Mouse (Mus musculus) ES-Bruce4 (cell line): ENCODE measurements around the gene Fads2. TPM values are rescaled to one million over a fixed set of nuclear protein-coding genes. Genes with fewer than 3 reads are reported as not detected.

Source experiments
- H3K27ac ChIP-seq: 2 replicates; pipeline ENCODE4 v1.5.1; 2012; ENCODE audit warnings: low read length, inconsistent platforms; ENCODE audit not compliant: insufficient read depth
- H3K27me3 ChIP-seq: 2 replicates; pipeline ENCODE4 v1.6.1; 2012; ENCODE audit warnings: mild to moderate bottlenecking, low read length, inconsistent platforms; ENCODE audit not compliant: control insufficient read depth, poor library complexity, insufficient read depth, severe bottlenecking
- H3K36me3 ChIP-seq: 2 replicates; pipeline ENCODE4 v1.6.1; 2012; ENCODE audit warnings: inconsistent platforms, mild to moderate bottlenecking, low read length, moderate library complexity; ENCODE audit not compliant: control insufficient read depth, poor library complexity, insufficient read depth, severe bottlenecking
- H3K4me1 ChIP-seq: one replicate; pipeline ENCODE4 v1.8.1; 2011; ENCODE audit warnings: low read length; ENCODE audit not compliant: control insufficient read depth, insufficient read depth
- H3K4me3 ChIP-seq: 2 replicates; pipeline ENCODE4 v1.5.1; 2011; ENCODE audit warnings: low read depth, mild to moderate bottlenecking, low read length
- H3K9ac ChIP-seq: 2 replicates; pipeline ENCODE4 v1.6.1; 2012; ENCODE audit warnings: low read depth, mild to moderate bottlenecking, inconsistent platforms; ENCODE audit not compliant: poor library complexity, severe bottlenecking
- H3K9me3 ChIP-seq: replicated peaks from 2 replicates; pipeline ENCODE4 v1.6.1; 2012; ENCODE audit warnings: mild to moderate bottlenecking, low read length, inconsistent platforms; ENCODE audit not compliant: control insufficient read depth, poor library complexity, insufficient read depth, severe bottlenecking
- CTCF ChIP-seq: IDR thresholded peaks from one replicate; pipeline ENCODE4 v1.8.1; 2011; ENCODE audit warnings: low read depth, low read length
- EP300 ChIP-seq: IDR thresholded peaks from 2 replicates; pipeline ENCODE4 v1.6.1; 2011; ENCODE audit warnings: low read depth, low read length; ENCODE audit not compliant: insufficient read depth
- POLR2A ChIP-seq: IDR thresholded peaks from one replicate; pipeline ENCODE4 v1.8.1; 2011; ENCODE audit warnings: low read length; ENCODE audit not compliant: insufficient read depth
- polyA plus RNA-seq: library from polyadenylated mRNA; stranded (reverse); fragments of >200 nt; gene quantifications from 2 replicates; pipeline ENCODE4 v1.2.4, GENCODE M21; 2011; ENCODE audit warnings: low read depth; ENCODE audit not compliant: missing spikeins, insufficient read depth, insufficient read length

Gene Fads2
- polyA plus RNA-seq, 1 experiment, result 104 TPM

GRCm38 (mm10) chr19:10097826-10098225 lies 3.7 kb downstream of the Fads2 start:
- Histone ChIP-seq H3K9ac (no peak overlapping the region), H3K4me3 (no peak overlapping the region), H3K4me1 (no peaks in the 10 kb centered on the region), H3K36me3 (no peaks in the 10 kb centered on the region), H3K9me3 (no peaks in the 10 kb centered on the region), H3K27ac (no peak overlapping the region), H3K27me3 (no peaks in the 10 kb centered on the region)
- TF ChIP-seq CTCF (no peak), EP300 (no peak), POLR2A (no peak)

- Histone ChIP-seq H3K9me3 (no peaks in the 10 kb centered on the region), H3K27ac (no peak overlapping the region), H3K9ac (no peak overlapping the region), H3K36me3 (no peaks in the 10 kb centered on the region), H3K27me3 (no peaks in the 10 kb centered on the region), H3K4me3 (no peak overlapping the region), H3K4me1 (no peaks in the 10 kb centered on the region)
- TF ChIP-seq POLR2A, result no peak
- TF ChIP-seq EP300, result no peak
- no peak for TF ChIP-seq CTCF
These were observed 5.1 kb downstream of the Fads2 start for GRCm38 (mm10) chr19:10096371-10096876.

GRCm38 (mm10) chr19:10094695-10095094 lies 6.9 kb downstream of the Fads2 start:
- Histone ChIP-seq H3K27ac (no peak overlapping the region), H3K4me1 (no peaks in the 10 kb centered on the region), H3K9me3 (no peaks in the 10 kb centered on the region), H3K27me3 (no peaks in the 10 kb centered on the region), H3K36me3 (no peaks in the 10 kb centered on the region), H3K9ac (no peak overlapping the region), H3K4me3 (no peak overlapping the region)
- TF ChIP-seq POLR2A (no peak), CTCF (no peak)

- no peaks in the 10 kb centered on the region for H3K9me3 ChIP-seq
- peaks cover under 1% of the 10 kb centered on the region; the same call in 1 of the 2 replicates for H3K36me3 ChIP-seq
- TF ChIP-seq POLR2A (no peak), EP300 (no peak), CTCF (no peak)
- no peak overlapping the region for H3K9ac ChIP-seq
- H3K27me3 ChIP-seq, result no peaks in the 10 kb centered on the region
- H3K4me1 ChIP-seq, result no peaks in the 10 kb centered on the region
- H3K4me3 ChIP-seq, result no peak overlapping the region
- no peak overlapping the region for H3K27ac ChIP-seq
These were observed 7.7 kb downstream of the Fads2 start for GRCm38 (mm10) chr19:10093829-10094228.

GRCm38 (mm10) chr19:10086976-10087375 lies 14.6 kb downstream of the Fads2 start:
- H3K9ac ChIP-seq, result no peak overlapping the region
- H3K27me3 ChIP-seq, result no peaks in the 10 kb centered on the region
- no peaks in the 10 kb centered on the region for H3K9me3 ChIP-seq
- no peak overlapping the region for H3K4me3 ChIP-seq
- H3K4me1 ChIP-seq, result no peaks in the 10 kb centered on the region
- no peak for TF ChIP-seq EP300
- H3K36me3 ChIP-seq, result peaks cover 8% of the 10 kb centered on the region
- H3K27ac ChIP-seq, result no peak overlapping the region

- Histone ChIP-seq H3K27me3 (no peaks in the 10 kb centered on the region), H3K9me3 (no peaks in the 10 kb centered on the region), H3K36me3 (peaks cover 15% of the 10 kb centered on the region), H3K27ac (no peak overlapping the region), H3K4me1 (no peaks in the 10 kb centered on the region), H3K4me3 (no peak overlapping the region), H3K9ac (no peak overlapping the region)
- TF ChIP-seq CTCF, result no peak
- no peak for TF ChIP-seq POLR2A
- TF ChIP-seq EP300, result no peak
These were observed 16.1 kb downstream of the Fads2 start for GRCm38 (mm10) chr19:10085454-10085853.
